Mouse (Mus musculus) left cerebral cortex, postnatal 36 days (tissue): ENCODE results near the gene Tcaf2. TPM values are rescaled to one million over a fixed set of nuclear protein-coding genes. Genes with fewer than 3 reads are reported as not detected.

Source experiments
- DNase-seq, 2 experiments: peaks; one replicate each; pipeline ENCODE4 v3.0.0; 2021 to 2022; ENCODE audit warnings: low spot score in 2 of 2, mixed read lengths in 1 of 2
- intact Hi-C: fragments of 180-260 bp; cut with DNase I; formaldehyde crosslinking; loops from one replicate; pipeline ENCODE4 v1.15.1; 2025
- total RNA-seq, 2 experiments: library from RNA; stranded (reverse); gene quantifications; 2 replicates each; pipeline ENCODE4 v1.2.3; 2021

The Tcaf2 gene
- total RNA-seq, 2 experiments from 2014 or later = 0.54 to 0.82 TPM

DNA sequence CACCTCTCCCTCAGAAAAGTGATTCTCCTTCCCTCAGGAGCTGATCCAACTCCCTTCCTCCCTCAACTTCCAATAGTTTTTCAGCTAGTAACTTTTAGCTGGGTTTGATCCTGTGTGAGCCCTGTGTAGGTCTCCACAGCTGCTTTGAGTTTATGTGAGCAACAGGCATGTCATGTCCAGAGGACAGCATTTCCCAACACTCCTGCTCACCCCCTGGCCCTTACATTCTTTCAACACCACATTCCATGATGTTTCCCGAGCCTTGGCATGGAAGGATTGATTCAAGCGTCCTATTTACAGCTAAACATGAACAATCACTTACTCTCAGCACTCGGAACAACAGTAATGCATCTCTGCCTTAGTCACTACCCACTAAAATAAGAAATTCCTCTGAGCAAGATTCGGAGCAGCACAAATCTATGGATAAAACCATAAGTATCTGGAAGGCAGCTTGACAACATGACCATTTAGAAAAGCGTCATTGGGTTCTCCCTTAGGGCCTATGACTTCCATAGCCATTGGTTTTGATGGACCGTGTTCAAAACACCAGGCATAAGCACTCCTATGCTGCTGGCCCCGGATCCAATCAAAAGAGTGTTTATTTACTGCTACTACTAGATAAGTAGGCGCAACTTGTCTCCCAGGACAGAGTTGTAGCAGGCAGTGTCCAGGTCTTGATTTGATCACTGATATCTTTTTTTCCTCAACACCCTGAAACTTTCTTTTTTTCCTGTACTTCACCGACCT, 62.1 kb downstream of the Tcaf2 start:
- no peak for DNase-seq
- intact Hi-C loops = loop anchor here (2.0 to 10.0 kb wide), 3 partner anchors 198 to 821 kb away; no protein-coding TSS in a partner anchor

DNA sequence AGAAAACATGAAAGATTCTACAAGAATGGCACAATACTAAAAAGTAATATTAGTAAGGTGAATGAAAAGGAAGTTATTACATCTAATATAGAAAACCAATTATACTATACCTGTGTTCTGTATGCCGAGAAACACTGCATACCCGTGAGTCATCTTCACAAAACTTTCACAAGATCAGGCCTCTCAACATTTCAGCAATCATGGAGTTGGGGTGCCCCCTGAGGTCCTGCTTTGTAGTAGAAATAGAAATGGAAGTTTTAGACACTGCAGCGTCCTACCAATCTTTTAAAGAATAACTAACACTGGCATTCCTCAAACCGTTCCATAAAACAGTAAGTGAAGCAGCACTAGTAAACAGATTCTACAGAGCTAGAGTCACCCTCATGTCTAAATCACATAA, 66.4 kb downstream of the Tcaf2 start:
- no peak for DNase-seq
- intact Hi-C loops = no loop called here

DNA sequence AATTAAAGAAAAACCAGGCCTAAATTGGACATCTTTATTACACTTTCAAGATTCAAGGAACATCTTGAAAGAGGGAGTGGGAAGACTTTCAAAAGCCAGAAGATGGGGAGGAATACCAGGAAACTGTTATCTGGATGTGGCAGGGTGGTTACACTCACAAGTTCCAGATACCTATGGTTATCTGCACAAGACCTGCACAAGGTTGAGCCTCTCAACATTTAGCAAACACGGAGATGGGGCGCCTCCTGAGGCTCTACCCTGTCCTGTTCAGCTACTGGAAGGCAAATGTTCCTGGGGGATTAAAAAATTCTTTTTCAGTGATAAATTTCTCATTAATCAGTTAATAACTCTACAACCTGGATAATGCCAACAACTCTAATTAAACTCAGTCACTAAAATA, 67.6 kb downstream of the Tcaf2 start:
- no peak for DNase-seq

More for the DNA sequence above, 67.6 kb downstream of the Tcaf2 start:
- intact Hi-C loops = no loop called here

Other genes with a start within 250 kb of the Tcaf2 start
- under 1 TPM in 1 of 2 experiments, not detected in 1; 0.48 TPM for gene Tas2r143, start 245.0 kb downstream of the Tcaf2 start, total RNA-seq
- not detected for gene Tas2r135, start 239.8 kb downstream of the Tcaf2 start, total RNA-seq
- gene Tas2r126, start 210.7 kb downstream of the Tcaf2 start, total RNA-seq = not detected
- not detected for gene Olfr458, start 180.1 kb downstream of the Tcaf2 start, total RNA-seq
- not detected for gene Olfr457, start 168.9 kb downstream of the Tcaf2 start, total RNA-seq
- gene Olfr456, start 158.0 kb downstream of the Tcaf2 start, total RNA-seq = not detected
- gene Olfr455, start 97.7 kb downstream of the Tcaf2 start, total RNA-seq = not detected
- not detected for gene Tcaf3, start 47.6 kb downstream of the Tcaf2 start, total RNA-seq
- 100 to 1,000 TPM; 217 to 234 TPM for gene Tcaf1, start 64.8 kb upstream of the Tcaf2 start, total RNA-seq
- not detected for gene Olfr453, start 94.1 kb upstream of the Tcaf2 start, total RNA-seq
- gene Olfr38, start 111.2 kb upstream of the Tcaf2 start, total RNA-seq = not detected
- not detected for gene Olfr452, start 139.8 kb upstream of the Tcaf2 start, total RNA-seq
- gene Olfr450, start 166.7 kb upstream of the Tcaf2 start, total RNA-seq = not detected
- gene Olfr449, start 189.1 kb upstream of the Tcaf2 start, total RNA-seq = not detected
- not detected for gene Olfr448, start 245.2 kb upstream of the Tcaf2 start, total RNA-seq